24 mouse cellular contexts compared by ENCODE assay signal in genomic region chr12:71512915-71513612, GRCm38 (mm10).
DNase-seq lines count a peak whose midpoint lies in the region; ATAC-seq and TF ChIP-seq lines count a peak whose summit lies in the region.
"Had no signal": no experiment of that assay in that cellular context is flagged by ENCODE, and none has a peak within 500 bp of the region (broad histone marks: within the 10 kb centered on the region; RNA-seq: fewer than 3 reads in every experiment).

No protein-coding gene starts in this region.

- H3K27me3 ChIP-seq in forebrain, embryonic 12.5 days = no peaks in the 10 kb centered on the region
- H3K27me3 ChIP-seq in forebrain, embryonic 11.5 days (ENCODE audit: control insufficient read depth, insufficient read depth, low read length) = no peaks in the 10 kb centered on the region
- H3K27me3 ChIP-seq in midbrain, embryonic 12.5 days = no peaks in the 10 kb centered on the region
- no peaks in the 10 kb centered on the region for H3K27me3 ChIP-seq in midbrain, postnatal 0 days (ENCODE audit: insufficient read depth, low read length)
- H3K27me3 ChIP-seq in forebrain, embryonic 15.5 days = no peaks in the 10 kb centered on the region
- H3K27me3 ChIP-seq: heart, embryonic 12.5 days; limb, embryonic 12.5 days had no signal

- TF ChIP-seq CTCF in midbrain, postnatal 0 days (IDR thresholded peaks at IDR 0.05) = no peak

- peaks cover 17% of the 10 kb centered on the region for H3K4me1 ChIP-seq in forebrain, embryonic 12.5 days
- H3K4me1 ChIP-seq in forebrain, embryonic 11.5 days (replicated peaks; ENCODE audit: control insufficient read depth, insufficient read depth, low read length) = no peaks in the 10 kb centered on the region
- peaks cover 9% of the 10 kb centered on the region; the same call in 1 of the 2 replicates for H3K4me1 ChIP-seq in midbrain, embryonic 12.5 days
- H3K4me1 ChIP-seq in midbrain, postnatal 0 days (ENCODE audit: insufficient read depth, low read length) = no peaks in the 10 kb centered on the region
- H3K4me1 ChIP-seq in forebrain, embryonic 15.5 days = peaks cover 10% of the 10 kb centered on the region
- H3K4me1 ChIP-seq: heart, embryonic 12.5 days had no signal

- H3K36me3 ChIP-seq in forebrain, embryonic 12.5 days (replicated peaks) = no peaks in the 10 kb centered on the region
- H3K36me3 ChIP-seq in forebrain, embryonic 11.5 days (ENCODE audit: control insufficient read depth, insufficient read depth, low read length) = no peaks in the 10 kb centered on the region
- no peaks in the 10 kb centered on the region for H3K36me3 ChIP-seq in midbrain, embryonic 12.5 days
- H3K36me3 ChIP-seq in midbrain, postnatal 0 days (ENCODE audit: insufficient read depth, low read length) = no peaks in the 10 kb centered on the region
- no peaks in the 10 kb centered on the region for H3K36me3 ChIP-seq in forebrain, embryonic 15.5 days
- H3K36me3 ChIP-seq: heart, embryonic 12.5 days; limb, embryonic 12.5 days had no signal

- H3K27ac ChIP-seq in forebrain, embryonic 12.5 days = 0 out of 2 replicates have a peak overlapping the region, but pooled peaks have one; percentile 38
- H3K27ac ChIP-seq in forebrain, embryonic 11.5 days (ENCODE audit: low read depth, low read length) = no peak overlapping the region
- H3K27ac ChIP-seq in midbrain, embryonic 12.5 days (replicated peaks) = 0 out of 2 replicates have a peak overlapping the region, but pooled peaks have one; percentile 42
- no peak overlapping the region; the same call in 1 of the 2 replicates for H3K27ac ChIP-seq in midbrain, postnatal 0 days (ENCODE audit: low read depth, low read length)
- H3K27ac ChIP-seq in forebrain, embryonic 15.5 days (replicated peaks) = peak overlapping the region; percentile 55
- H3K27ac ChIP-seq: limb, embryonic 12.5 days; macrophage had no signal

- H3K9ac ChIP-seq in forebrain, embryonic 12.5 days = no peak overlapping the region
- no peak overlapping the region for H3K9ac ChIP-seq in forebrain, embryonic 11.5 days (ENCODE audit: low read length)
- no peak overlapping the region for H3K9ac ChIP-seq in midbrain, embryonic 12.5 days (replicated peaks)
- H3K9ac ChIP-seq in midbrain, postnatal 0 days (replicated peaks; ENCODE audit: low read length, poor library complexity, severe bottlenecking) = no peak overlapping the region
- H3K9ac ChIP-seq in forebrain, embryonic 15.5 days (replicated peaks) = no peak overlapping the region
- H3K9ac ChIP-seq: heart, embryonic 12.5 days; limb, embryonic 12.5 days; liver, postnatal 0 days had no signal

- H3K9me3 ChIP-seq in forebrain, embryonic 12.5 days = no peaks in the 10 kb centered on the region
- H3K9me3 ChIP-seq in forebrain, embryonic 11.5 days (ENCODE audit: control insufficient read depth, low read length) = no peaks in the 10 kb centered on the region
- no peaks in the 10 kb centered on the region for H3K9me3 ChIP-seq in midbrain, embryonic 12.5 days
- no peaks in the 10 kb centered on the region for H3K9me3 ChIP-seq in midbrain, postnatal 0 days (ENCODE audit: low read length)
- no peaks in the 10 kb centered on the region for H3K9me3 ChIP-seq in forebrain, embryonic 15.5 days
- H3K9me3 ChIP-seq: limb, embryonic 12.5 days had no signal

- no peak overlapping the region for H3K4me2 ChIP-seq in forebrain, embryonic 12.5 days
- H3K4me2 ChIP-seq in forebrain, embryonic 11.5 days (ENCODE audit: low read depth, low read length, severe bottlenecking) = no peak overlapping the region
- no peak overlapping the region for H3K4me2 ChIP-seq in midbrain, embryonic 12.5 days (replicated peaks)
- H3K4me2 ChIP-seq in midbrain, postnatal 0 days (ENCODE audit: low read depth, low read length, poor library complexity, severe bottlenecking) = no peak overlapping the region
- H3K4me2 ChIP-seq in forebrain, embryonic 15.5 days (replicated peaks) = no peak overlapping the region
- H3K4me2 ChIP-seq: heart, embryonic 12.5 days; limb, embryonic 12.5 days; liver, embryonic 11.5 days had no signal

- 40% methylated on average over 7 of the region's 7 CpGs for WGBS in forebrain, embryonic 12.5 days
- WGBS in forebrain, embryonic 11.5 days = 44% methylated on average over 7 of the region's 7 CpGs
- WGBS in midbrain, embryonic 12.5 days = 50% methylated on average over 7 of the region's 7 CpGs
- WGBS in midbrain, postnatal 0 days = 49% methylated on average over 7 of the region's 7 CpGs
- WGBS in forebrain, embryonic 15.5 days = 31% methylated on average over 7 of the region's 7 CpGs

- no peak overlapping the region for H3K4me3 ChIP-seq in forebrain, embryonic 12.5 days (replicated peaks)
- no peak overlapping the region for H3K4me3 ChIP-seq in forebrain, embryonic 11.5 days (ENCODE audit: low read depth, low read length)
- H3K4me3 ChIP-seq in midbrain, embryonic 12.5 days = no peak overlapping the region
- H3K4me3 ChIP-seq in midbrain, postnatal 0 days (ENCODE audit: low read depth, low read length) = no peak overlapping the region
- no peak overlapping the region for H3K4me3 ChIP-seq in forebrain, embryonic 15.5 days
- H3K4me3 ChIP-seq: heart, embryonic 12.5 days; limb, embryonic 12.5 days had no signal

- no peak for DNase-seq in forebrain, embryonic 11.5 days (ENCODE audit: low spot score)
- DNase-seq in midbrain, postnatal 0 days (ENCODE audit: low spot score) = no peak
- DNase-seq in gastrocnemius, adult 18-20 months (ENCODE audit: low spot score) = no peak
- DNase-seq: adrenal gland, adult 2 months; B cell, adult 2 months; gastrocnemius, postnatal 14 days; heart, adult 11 months; heart, postnatal 10 days; kidney, postnatal 4 days; liver, postnatal 0 days; right cerebral cortex, adult 18-20 months; right cerebral cortex, postnatal 4 days; thymus, postnatal 14 days had no signal

- ATAC-seq in forebrain, embryonic 12.5 days (ENCODE audit: low FRiP score) = no peak
- ATAC-seq in forebrain, embryonic 11.5 days (replicated peaks; ENCODE audit: low FRiP score) = no peak
- ATAC-seq in midbrain, embryonic 12.5 days (ENCODE audit: low FRiP score, low read depth) = no peak
- ATAC-seq in midbrain, postnatal 0 days (ENCODE audit: low FRiP score) = no peak
- ATAC-seq in forebrain, embryonic 15.5 days (replicated peaks) = 0 out of 2 replicates have a peak, but pooled peaks have one; percentile 29
- no peak for ATAC-seq in frontal cortex, adult (ENCODE audit: low TSS enrichment)
- ATAC-seq: hindbrain, embryonic 16.5 days; intestine, postnatal 0 days; liver, postnatal 0 days; lung, postnatal 0 days had no signal

Comparison
In these comparisons a context has a peak if more than half of its experiments do, and no peak if none do; other contexts are left out.
1. H3K27ac ChIP-seq: peak in forebrain, embryonic 12.5 days (single experiment), midbrain, embryonic 12.5 days (single experiment) and forebrain, embryonic 15.5 days (single experiment); none in forebrain, embryonic 11.5 days (single experiment) and midbrain, postnatal 0 days (single experiment).